Mouse (Mus musculus): ENCODE data around the gene Plekho1. TPM values are rescaled to one million over a fixed set of nuclear protein-coding genes. Genes with fewer than 3 reads are reported as not detected.
A peak's percentile ranks its signal among the peaks of the same experiment; 100 is the strongest.

Gene Plekho1
- total and polyA plus RNA-seq, 3 experiments = 22.3 to 24.6 (median 23.4) TPM

GRCm38 (mm10) chr3:95965518-95966451, 30.0 kb downstream of the Plekho1 start:
- H3K9me3 ChIP-seq (replicated peaks; ENCODE audit: low read length) = no peaks in the 10 kb centered on the region
- peak overlapping the region in 1 of 3 experiments; percentile 23 for H3K4me3 ChIP-seq (replicated peaks in 1 of 3; ENCODE audit: low read depth in 2 of 3, low read length in 2 of 3, poor library complexity in 1 of 3)
- peaks cover 7 to 41% of the 10 kb centered on the region in 2 experiments for H3K4me1 ChIP-seq (ENCODE audit: control insufficient read depth in 1 of 2, insufficient read depth in 2 of 2)
- no peak overlapping the region for H3K27ac ChIP-seq (ENCODE audit: insufficient read depth, low read depth)
- H3K79me2 ChIP-seq (replicated peaks; ENCODE audit: control insufficient read depth, extremely low read depth, insufficient read depth, poor library complexity, severe bottlenecking) = no peaks in the 10 kb centered on the region; the same call in 1 of the 2 replicates
- no peak overlapping the region for H3K9ac ChIP-seq (ENCODE audit: insufficient read depth, low read depth)
- H3K36me3 ChIP-seq (replicated peaks in 1 of 2; ENCODE audit: control insufficient read depth in 1 of 2, insufficient read depth in 1 of 2, low read length in 1 of 2) = no peaks in the 10 kb centered on the region
- peak; percentile 90 for DNase-seq (ENCODE audit: extremely low read depth)
- H3K27me3 ChIP-seq (replicated peaks) = no peaks in the 10 kb centered on the region
- H3K4me2 ChIP-seq (ENCODE audit: insufficient read depth, low read depth, poor library complexity, severe bottlenecking) = peak overlapping the region; percentile 90
- dilution Hi-C loops (cut with MboI; ENCODE audit: extremely low pct_ligation_motif_present, extremely low pct_unique_long_range_greater_than_20kb, low sequenced_read_pairs) = no loop called here
- TF ChIP-seq PAX5 (IDR thresholded peaks at IDR 0.05; ENCODE audit: low read length) (no peak), KAT2A (IDR thresholded peaks at IDR 0.05; ENCODE audit: insufficient replicate concordance, low read length) (no peak), ZNF384 (IDR thresholded peaks at IDR 0.05; ENCODE audit: low read depth, low read length) (no peak), SMC3 (IDR thresholded peaks at IDR 0.05; ENCODE audit: low read depth, low read length) (peak; percentile 90), NELFE (IDR thresholded peaks at IDR 0.05; ENCODE audit: low read depth, low read length) (peak; percentile 32; the same call in 1 of the 2 replicates), JUN (IDR thresholded peaks at IDR 0.05; ENCODE audit: insufficient read depth, low read depth, low read length) (no peak), RAD21 (IDR thresholded peaks at IDR 0.05; ENCODE audit: low read depth, low read length) (peak; percentile 91), ZC3H11A (IDR thresholded peaks at IDR 0.05; ENCODE audit: low read depth, low read length) (peak; percentile 73), ETS1 (conservative IDR thresholded peaks at IDR 0.05; ENCODE audit: low read depth, low read length) (peak; percentile 66), CTCF (conservative IDR thresholded peaks at IDR 0.05 in 1 of 2, IDR thresholded peaks at IDR 0.05 in 1 of 2; ENCODE audit: low read depth in 2 of 2, low read length in 2 of 2) (peak in 1 of 2 experiments; percentile 83; a peak in 2 of 4 replicates), EP300 (IDR thresholded peaks at IDR 0.05; ENCODE audit: low read length) (peak; percentile 57), MAZ (IDR thresholded peaks at IDR 0.05; ENCODE audit: low read depth, low read length) (peak; percentile 79; the same call in 1 of the 2 replicates), CHD1 (IDR thresholded peaks at IDR 0.05; ENCODE audit: low read depth, low read length) (no peak), TCF12 (IDR thresholded peaks at IDR 0.05; ENCODE audit: low read depth, low read length) (peak; percentile 77)
- in situ Hi-C loops (cut with MboI; ENCODE audit: low pct_ligation_motif_present, low pct_unique_long_range_greater_than_20kb, low sequenced_read_pairs) = loop anchor here (5.0 to 10.0 kb wide), 2 partner anchors 92 to 259 kb away; partner anchors contain the start of genes Hist2h2ac, Hist2h2be and Vps45

GRCm38 (mm10) chr3:95963681-95964080, 32.1 kb downstream of the Plekho1 start:
- H3K9me3 ChIP-seq (replicated peaks; ENCODE audit: low read length) = no peaks in the 10 kb centered on the region
- no peaks in the 10 kb centered on the region for H3K27me3 ChIP-seq (replicated peaks)
- H3K79me2 ChIP-seq (replicated peaks; ENCODE audit: control insufficient read depth, extremely low read depth, insufficient read depth, poor library complexity, severe bottlenecking) = no peaks in the 10 kb centered on the region; the same call in 1 of the 2 replicates
- no peak overlapping the region for H3K4me3 ChIP-seq (replicated peaks in 1 of 3; ENCODE audit: low read depth in 2 of 3, low read length in 2 of 3, poor library complexity in 1 of 3)
- no peak overlapping the region for H3K27ac ChIP-seq (ENCODE audit: insufficient read depth, low read depth)
- dilution Hi-C loops (cut with MboI; ENCODE audit: extremely low pct_ligation_motif_present, extremely low pct_unique_long_range_greater_than_20kb, low sequenced_read_pairs) (no loop called here), in situ Hi-C loops (cut with MboI; ENCODE audit: low pct_ligation_motif_present, low pct_unique_long_range_greater_than_20kb, low sequenced_read_pairs) (loop anchor here (10.0 kb wide), 1 partner anchor 261 kb away; the partner anchor contains the start of genes Hist2h2ac and Hist2h2be)
- no peak overlapping the region for H3K9ac ChIP-seq (ENCODE audit: insufficient read depth, low read depth)
- DNase-seq (ENCODE audit: extremely low read depth) = no peak
- no peak overlapping the region for H3K4me2 ChIP-seq (ENCODE audit: insufficient read depth, low read depth, poor library complexity, severe bottlenecking)
- H3K4me1 ChIP-seq (ENCODE audit: control insufficient read depth in 1 of 2, insufficient read depth in 2 of 2) = peaks cover 5 to 29% of the 10 kb centered on the region in 2 experiments
- H3K36me3 ChIP-seq (replicated peaks in 1 of 2; ENCODE audit: control insufficient read depth in 1 of 2, insufficient read depth in 1 of 2, low read length in 1 of 2) = no peaks in the 10 kb centered on the region
- TF ChIP-seq ELF1 (IDR thresholded peaks at IDR 0.05; ENCODE audit: low read depth, low read length) (no peak), PAX5 (IDR thresholded peaks at IDR 0.05; ENCODE audit: low read length) (no peak), SMC3 (IDR thresholded peaks at IDR 0.05; ENCODE audit: low read depth, low read length) (peak; percentile 76), POLR2AphosphoS2 (IDR thresholded peaks at IDR 0.05; ENCODE audit: low read depth, low read length) (no peak), TBP (conservative IDR thresholded peaks at IDR 0.05; ENCODE audit: low read depth, low read length) (no peak), USF2 (conservative IDR thresholded peaks at IDR 0.05; ENCODE audit: low read depth, low read length) (no peak), RAD21 (IDR thresholded peaks at IDR 0.05; ENCODE audit: low read depth, low read length) (peak; percentile 73), MXI1 (IDR thresholded peaks at IDR 0.05; ENCODE audit: low read depth, low read length) (no peak), ZMIZ1 (IDR thresholded peaks at IDR 0.05; ENCODE audit: low read depth, low read length) (no peak), JUND (conservative IDR thresholded peaks at IDR 0.05; ENCODE audit: low read depth, low read length) (no peak), RCOR1 (conservative IDR thresholded peaks at IDR 0.05; ENCODE audit: low read depth, low read length) (no peak), TCF12 (IDR thresholded peaks at IDR 0.05; ENCODE audit: low read depth, low read length) (no peak), HCFC1 (IDR thresholded peaks at IDR 0.05; ENCODE audit: low read depth, low read length) (no peak), MEF2A (IDR thresholded peaks at IDR 0.05; ENCODE audit: borderline replicate concordance, low read depth, low read length) (no peak), USF1 (IDR thresholded peaks at IDR 0.05; ENCODE audit: low read depth, low read length) (no peak), POLR2A (IDR thresholded peaks at IDR 0.05; ENCODE audit: low read depth, low read length) (no peak), MAX (IDR thresholded peaks at IDR 0.05; ENCODE audit: low read length) (no peak), NELFE (IDR thresholded peaks at IDR 0.05; ENCODE audit: low read depth, low read length) (no peak), UBTF (IDR thresholded peaks at IDR 0.05; ENCODE audit: low read depth, low read length) (no peak), BHLHE40 (IDR thresholded peaks at IDR 0.05; ENCODE audit: low read depth, low read length) (no peak), KAT2A (IDR thresholded peaks at IDR 0.05; ENCODE audit: insufficient replicate concordance, low read length) (no peak), ZC3H11A (IDR thresholded peaks at IDR 0.05; ENCODE audit: low read depth, low read length) (peak; percentile 13; the same call in 1 of the 2 replicates)

Data from CH12.LX (cell line).